Mouse (Mus musculus): ENCODE measurements around the gene Ecel1. TPM values are rescaled to one million over a fixed set of nuclear protein-coding genes. Genes with fewer than 3 reads are reported as not detected.

The Ecel1 gene
- total RNA-seq, 2 experiments from 2014 or later: not detected

DNA sequence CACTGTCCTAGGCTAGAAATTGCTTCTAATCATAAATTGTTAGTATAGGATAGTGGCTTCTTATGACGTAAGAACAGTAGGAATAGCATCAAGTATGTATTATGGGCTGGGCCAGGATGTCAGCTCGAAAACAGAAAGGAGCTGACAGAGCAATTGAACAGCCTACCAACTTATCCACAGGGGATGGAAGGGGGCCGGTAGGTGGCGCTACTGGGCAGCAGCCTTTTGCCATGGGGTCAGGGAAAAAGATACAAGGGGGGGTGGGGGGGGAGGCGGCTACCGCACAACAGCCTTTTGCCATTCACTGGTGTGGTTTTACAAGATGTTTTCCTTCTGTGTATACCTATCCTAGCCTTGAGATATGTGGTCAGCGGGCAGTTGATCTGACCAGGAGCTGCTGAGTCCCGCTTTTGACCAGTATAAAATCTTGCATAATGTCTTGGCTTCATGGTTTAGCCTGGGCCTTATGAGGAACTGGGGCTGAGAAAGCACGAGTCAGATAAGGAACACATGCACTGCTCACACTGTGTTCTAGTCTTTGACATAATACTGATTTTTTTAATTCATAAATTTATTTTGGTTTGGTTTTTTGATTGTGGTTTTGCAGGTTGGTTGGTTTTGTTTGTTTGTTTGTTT lies 44.5 kb downstream of the Ecel1 start:
- no peak for ATAC-seq (replicated peaks; ENCODE audit: low FRiP score, low TSS enrichment, poor library complexity, severe bottlenecking)

GRCm38 (mm10) chr1:87108564-87108963 lies 47.8 kb downstream of the Ecel1 start:
- no peak for ATAC-seq (replicated peaks; ENCODE audit: low FRiP score, low TSS enrichment, poor library complexity, severe bottlenecking)

- ATAC-seq (replicated peaks; ENCODE audit: low FRiP score, low TSS enrichment, poor library complexity, severe bottlenecking): no peak
Observed at GRCm38 (mm10) chr1:87106536-87106935, 49.8 kb downstream of the Ecel1 start.

GRCm38 (mm10) chr1:87103936-87104335 lies 52.4 kb downstream of the Ecel1 start:
- no peak for ATAC-seq (replicated peaks; ENCODE audit: low FRiP score, low TSS enrichment, poor library complexity, severe bottlenecking)

- ATAC-seq (replicated peaks; ENCODE audit: low FRiP score, low TSS enrichment, poor library complexity, severe bottlenecking): no peak
Observed at GRCm38 (mm10) chr1:87102114-87102513, 54.2 kb downstream of the Ecel1 start.

DNA sequence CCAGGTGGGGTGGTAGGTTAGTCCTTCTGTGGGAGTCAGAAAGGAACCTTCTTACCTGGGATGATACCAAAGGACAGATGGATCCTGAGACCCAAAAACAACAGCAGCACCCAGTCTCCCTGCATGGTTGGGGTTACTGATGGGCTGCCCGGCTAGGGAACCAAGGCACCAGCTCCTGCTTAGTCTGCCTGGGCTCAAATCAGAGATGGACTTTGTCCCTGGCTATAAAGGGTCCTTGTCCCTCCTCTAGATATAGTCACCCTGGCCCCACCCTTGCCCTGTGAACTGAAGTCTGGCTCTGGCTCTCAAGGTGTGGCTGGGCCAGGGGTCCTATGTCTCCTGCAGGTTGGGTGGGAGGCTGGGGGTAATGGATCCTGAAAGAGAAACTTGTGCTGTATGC lies 54.9 kb downstream of the Ecel1 start, which contains the start of gene Alpi:
Gene Alpi, minus strand, starts transcription at position 196 of the 400 bp plus-strand sequence.
- no peak for ATAC-seq (replicated peaks; ENCODE audit: low FRiP score, low TSS enrichment, poor library complexity, severe bottlenecking)

DNA sequence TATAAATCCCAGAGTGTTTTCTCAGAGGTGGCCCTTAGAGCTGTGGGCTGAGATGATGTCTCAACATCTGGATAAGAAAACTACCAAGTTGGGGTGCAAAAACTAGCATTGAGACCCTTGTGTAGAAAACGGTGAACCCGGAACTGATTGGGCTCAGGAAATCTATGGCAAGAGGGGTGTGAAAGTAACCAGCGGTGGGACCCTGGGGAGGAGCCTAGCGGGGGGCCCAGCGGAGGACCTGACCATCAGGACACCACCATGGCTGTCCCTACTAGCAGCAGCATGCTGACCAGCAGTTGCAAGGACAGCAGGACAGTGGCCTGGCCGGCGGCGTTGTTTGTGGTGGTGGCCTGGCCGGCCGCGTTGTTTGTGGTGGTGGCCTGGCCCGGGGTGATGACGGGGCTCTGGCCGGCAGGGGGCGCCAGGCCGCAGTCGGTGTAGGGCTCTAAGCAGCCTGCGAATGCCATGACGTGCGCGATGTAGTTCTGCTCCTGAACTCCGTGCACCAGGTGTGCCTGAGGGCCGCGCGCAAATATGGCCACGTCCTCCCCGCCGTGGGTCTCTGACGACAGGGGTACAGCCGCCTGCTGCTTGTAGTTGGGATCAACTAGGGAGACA lies 57.9 kb downstream of the Ecel1 start:
- peak; percentile 78 for ATAC-seq (replicated peaks; ENCODE audit: low FRiP score, low TSS enrichment, poor library complexity, severe bottlenecking)

Other genes with a start within 250 kb of the Ecel1 start
- not detected in 2 replicates for gene Alppl2, start 66.6 kb downstream of the Ecel1 start, total RNA-seq (2014; fragmentation: Nextera tagmentation)
- not detected in 2 replicates for gene Alppl2, start 66.6 kb downstream of the Ecel1 start, total RNA-seq (2017)
- gene Alpi, start 54.9 kb downstream of the Ecel1 start, total RNA-seq (2014; fragmentation: Nextera tagmentation): not detected in 2 replicates
- not detected in 2 replicates for gene Alpi, start 54.9 kb downstream of the Ecel1 start, total RNA-seq (2017)
- not detected in 2 replicates for gene Akp3, start 31.5 kb downstream of the Ecel1 start, total RNA-seq (2014; fragmentation: Nextera tagmentation)
- gene Akp3, start 31.5 kb downstream of the Ecel1 start, total RNA-seq (2017): not detected in 2 replicates
- gene Prss56, start 26.8 kb upstream of the Ecel1 start, total RNA-seq (2014; fragmentation: Nextera tagmentation): not detected in 2 replicates
- not detected in 2 replicates for gene Prss56, start 26.8 kb upstream of the Ecel1 start, total RNA-seq (2017)
- gene Chrnd, start 34.1 kb upstream of the Ecel1 start, total RNA-seq (2014; fragmentation: Nextera tagmentation): not detected in 2 replicates
- not detected in 2 replicates for gene Chrnd, start 34.1 kb upstream of the Ecel1 start, total RNA-seq (2017)
- gene Chrng, start 48.1 kb upstream of the Ecel1 start, total RNA-seq (2014; fragmentation: Nextera tagmentation): not detected in 2 replicates
- not detected in 2 replicates for gene Chrng, start 48.1 kb upstream of the Ecel1 start, total RNA-seq (2017)
- 104 and 149 TPM in 2 replicates for gene Eif4e2, start 57.4 kb upstream of the Ecel1 start, total RNA-seq (2014; fragmentation: Nextera tagmentation)
- 241 and 258 TPM in 2 replicates for gene Eif4e2, start 57.4 kb upstream of the Ecel1 start, total RNA-seq (2017)
- not detected in 2 replicates for gene Efhd1, start 107.8 kb upstream of the Ecel1 start, total RNA-seq (2014; fragmentation: Nextera tagmentation)
- not detected in 2 replicates for gene Efhd1, start 107.8 kb upstream of the Ecel1 start, total RNA-seq (2017)
- 85.0 and 91.4 TPM in 2 replicates for gene Gigyf2, start 170.5 kb upstream of the Ecel1 start, total RNA-seq (2014; fragmentation: Nextera tagmentation)
- 133 and 148 TPM in 2 replicates for gene Gigyf2, start 170.5 kb upstream of the Ecel1 start, total RNA-seq (2017)
- gene Kcnj13, start 238.2 kb upstream of the Ecel1 start, total RNA-seq (2014; fragmentation: Nextera tagmentation): not detected in 2 replicates
- gene Kcnj13, start 238.2 kb upstream of the Ecel1 start, total RNA-seq (2017): not detected in 2 replicates